Mouse (Mus musculus) heart, embryonic 14.5 days (tissue): ENCODE results near the gene Sptb. TPM values are rescaled to one million over a fixed set of nuclear protein-coding genes. Genes with fewer than 3 reads are reported as not detected.
A peak's percentile ranks its signal among the peaks of the same experiment; 100 is the strongest.

Source experiments
- ATAC-seq: fragments of 200-750 bp; cut with Nextera tagmentation; 2 replicates; pipeline ENCODE4 v1.8.0; 2017; ENCODE audit warnings: low read depth, moderate TSS enrichment; ENCODE audit not compliant: insufficient number of reproducible peaks, insufficient read depth, low FRiP score
- H3K27ac ChIP-seq, 2 experiments: fragments of 200-500 bp in 1 of 2; fragments of 300-500 bp in 1 of 2; sonication (generic) in 1 of 2; replicated peaks in 1 of 2; 2 replicates each; pipeline ENCODE4 v1.5.1; 2012 to 2014; ENCODE audit warnings: low read depth in 2 of 2, low read length in 2 of 2, control low read depth in 1 of 2, mild to moderate bottlenecking in 1 of 2, mixed read lengths in 1 of 2; ENCODE audit not compliant: control insufficient read depth in 1 of 2, insufficient read depth in 1 of 2
- H3K27me3 ChIP-seq: fragments of 300-500 bp; sonication (generic); 2 replicates; pipeline ENCODE4 v1.6.1; 2014; ENCODE audit warnings: mild to moderate bottlenecking, low read length, control low read depth; ENCODE audit not compliant: control insufficient read depth, insufficient read depth
- H3K36me3 ChIP-seq: fragments of 300-500 bp; sonication (generic); 2 replicates; pipeline ENCODE4 v1.6.1; 2014; ENCODE audit warnings: mild to moderate bottlenecking, control low read depth, low read length, mixed read lengths; ENCODE audit not compliant: control insufficient read depth, insufficient read depth
- H3K4me1 ChIP-seq, 2 experiments: fragments of 200-500 bp in 1 of 2; fragments of 300-500 bp in 1 of 2; sonication (generic) in 1 of 2; 2 replicates each; pipeline ENCODE4 v1.6.1; 2012 to 2014; ENCODE audit warnings: low read length in 2 of 2, control low read depth in 1 of 2, mixed read lengths in 1 of 2; ENCODE audit not compliant: control insufficient read depth in 2 of 2, insufficient read depth in 2 of 2
- H3K4me2 ChIP-seq: fragments of 300-500 bp; sonication (generic); 2 replicates; pipeline ENCODE4 v1.6.1; 2014; ENCODE audit warnings: mild to moderate bottlenecking, low read length
- H3K4me3 ChIP-seq, 2 experiments: fragments of 200-500 bp in 1 of 2; fragments of 300-500 bp in 1 of 2; sonication (generic) in 1 of 2; 2 replicates each; pipeline ENCODE4 v1.5.1; 2012 to 2014; ENCODE audit warnings: low read length in 2 of 2, mild to moderate bottlenecking in 2 of 2, control low read depth in 1 of 2, low read depth in 1 of 2, moderate library complexity in 1 of 2; ENCODE audit not compliant: control insufficient read depth in 1 of 2, insufficient read depth in 1 of 2
- H3K9ac ChIP-seq: fragments of 300-500 bp; sonication (generic); 2 replicates; pipeline ENCODE4 v1.6.1; 2014; ENCODE audit warnings: mild to moderate bottlenecking, low read length
- H3K9me3 ChIP-seq: fragments of 300-500 bp; sonication (generic); 2 replicates; pipeline ENCODE4 v1.6.1; 2016; ENCODE audit warnings: low read length, control low read depth; ENCODE audit not compliant: control insufficient read depth
- WGBS: fragments of 180-500 bp; shearing (Covaris S2); extraction: QIAGEN DNeasy Blood & Tissue Kit; methylation state at CpG from one replicate; pipeline ENCODE4 v1.1.7; 2014; 5-methylcytosine and 5-hydroxymethylcytosine counted together
- polyA plus RNA-seq: library from polyadenylated mRNA; unstranded; fragments of >200 nt; fragmentation: Nextera tagmentation; extraction: Ambion mirVana; gene quantifications from 2 replicates; pipeline ENCODE4 v1.2.1, GENCODE M21; 2014

Sptb gene
- polyA plus RNA-seq, 1 experiment from 2014 or later = 7.4 TPM

GRCm38 (mm10) chr12:76595830-76596229 lies 114.5 kb downstream of the Sptb start:
- no peaks in the 10 kb centered on the region for H3K9me3 ChIP-seq
- peaks cover 8 to 14% of the 10 kb centered on the region in 2 experiments; a peak in 3 of 4 replicates for H3K4me1 ChIP-seq
- no peak overlapping the region for H3K4me3 ChIP-seq
- no peak for ATAC-seq
- 0 out of 2 replicates have a peak, but pooled peaks cover 10% of the 10 kb centered on the region for H3K36me3 ChIP-seq
- no peak overlapping the region for H3K9ac ChIP-seq
- H3K27me3 ChIP-seq = no peaks in the 10 kb centered on the region
- H3K27ac ChIP-seq = no peak overlapping the region
- WGBS = 86% methylated on average over 2 of the region's 2 CpGs
- H3K4me2 ChIP-seq = no peak overlapping the region

DNA sequence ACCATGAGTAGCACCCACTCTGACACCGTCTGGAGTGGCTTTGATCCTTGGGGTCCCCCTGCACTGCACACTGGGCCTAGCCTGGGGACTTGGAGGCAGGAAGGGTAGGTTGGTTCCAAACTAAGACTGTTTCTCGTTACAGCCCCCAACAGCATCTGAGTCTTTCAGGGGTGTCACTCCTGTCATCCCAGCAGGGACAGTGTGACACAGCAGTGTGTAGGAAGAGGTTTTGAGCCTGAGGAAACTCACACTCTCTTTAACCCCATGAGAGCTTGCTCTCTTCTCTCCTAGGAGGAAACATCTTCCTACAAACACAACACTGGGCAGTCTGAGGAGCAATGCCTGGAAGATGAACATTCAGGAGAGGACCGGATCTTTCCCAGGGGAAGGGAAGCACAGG lies 115.8 kb downstream of the Sptb start:
- no peak overlapping the region for H3K27ac ChIP-seq
- H3K9me3 ChIP-seq = no peaks in the 10 kb centered on the region
- H3K4me1 ChIP-seq = peaks cover 14 to 18% of the 10 kb centered on the region in 2 experiments; a peak in 3 of 4 replicates
- 0 out of 2 replicates have a peak, but pooled peaks cover 3% of the 10 kb centered on the region for H3K36me3 ChIP-seq
- WGBS = 68% methylated on average over 3 of the region's 3 CpGs
- no peaks in the 10 kb centered on the region for H3K27me3 ChIP-seq
- H3K9ac ChIP-seq = no peak overlapping the region
- H3K4me2 ChIP-seq = no peak overlapping the region
- no peak for ATAC-seq
- H3K4me3 ChIP-seq = no peak overlapping the region

GRCm38 (mm10) chr12:76593839-76594322 lies 116.5 kb downstream of the Sptb start:
- Histone ChIP-seq H3K27me3 (no peaks in the 10 kb centered on the region), H3K36me3 (0 out of 2 replicates have a peak, but pooled peaks cover 3% of the 10 kb centered on the region), H3K4me1 (peaks cover 14 to 18% of the 10 kb centered on the region in 2 experiments; a peak in 3 of 4 replicates), H3K4me2 (no peak overlapping the region), H3K9ac (no peak overlapping the region), H3K4me3 (no peak overlapping the region), H3K9me3 (no peaks in the 10 kb centered on the region), H3K27ac (0 out of 4 replicates have a peak overlapping the region, but pooled peaks of 1 of the 2 experiments have one; percentile 7)
- ATAC-seq = 0 out of 2 replicates have a peak, but pooled peaks have one; percentile 24
- 16% methylated on average over 7 of the region's 7 CpGs for WGBS

- 84% methylated on average over 6 of the region's 6 CpGs for WGBS
- H3K9me3 ChIP-seq = no peaks in the 10 kb centered on the region
- 0 out of 2 replicates have a peak, but pooled peaks cover 3% of the 10 kb centered on the region for H3K36me3 ChIP-seq
- no peak overlapping the region for H3K4me2 ChIP-seq
- ATAC-seq = no peak
- no peak overlapping the region for H3K27ac ChIP-seq
- peaks cover 14 to 18% of the 10 kb centered on the region in 2 experiments; a peak in 3 of 4 replicates for H3K4me1 ChIP-seq
- H3K27me3 ChIP-seq = no peaks in the 10 kb centered on the region
- no peak overlapping the region for H3K4me3 ChIP-seq
- H3K9ac ChIP-seq = no peak overlapping the region
Measured at GRCm38 (mm10) chr12:76593254-76593653, 117.1 kb downstream of the Sptb start.

DNA sequence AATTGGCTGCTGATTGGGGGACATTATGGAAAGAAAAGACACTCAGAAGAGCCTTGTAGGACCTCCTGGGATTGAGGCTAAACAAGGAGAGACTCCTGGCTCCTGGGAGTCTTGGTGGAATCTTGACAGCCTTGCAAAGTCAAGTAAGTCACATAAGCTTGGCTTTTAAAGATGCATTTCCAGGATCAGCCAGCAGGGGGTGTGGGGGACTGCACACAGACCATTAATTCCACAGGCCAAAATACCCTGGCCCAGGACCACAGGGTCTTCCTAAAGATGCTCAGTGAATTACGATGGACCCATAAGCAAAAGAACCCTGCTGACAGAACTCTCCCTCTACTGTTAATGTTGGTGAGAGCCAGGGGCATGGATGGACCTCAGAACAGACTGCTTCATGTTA lies 118.1 kb downstream of the Sptb start:
- H3K27me3 ChIP-seq = no peaks in the 10 kb centered on the region
- no peak for ATAC-seq
- H3K36me3 ChIP-seq = no peaks in the 10 kb centered on the region
- no peak overlapping the region for H3K27ac ChIP-seq
- no peak overlapping the region for H3K4me2 ChIP-seq
- WGBS = 42% methylated on average over 1 of the region's 1 CpGs
- peaks cover 14 to 18% of the 10 kb centered on the region in 2 experiments; a peak in 3 of 4 replicates for H3K4me1 ChIP-seq
- no peak overlapping the region for H3K9ac ChIP-seq
- H3K4me3 ChIP-seq = no peak overlapping the region
- no peaks in the 10 kb centered on the region for H3K9me3 ChIP-seq

DNA sequence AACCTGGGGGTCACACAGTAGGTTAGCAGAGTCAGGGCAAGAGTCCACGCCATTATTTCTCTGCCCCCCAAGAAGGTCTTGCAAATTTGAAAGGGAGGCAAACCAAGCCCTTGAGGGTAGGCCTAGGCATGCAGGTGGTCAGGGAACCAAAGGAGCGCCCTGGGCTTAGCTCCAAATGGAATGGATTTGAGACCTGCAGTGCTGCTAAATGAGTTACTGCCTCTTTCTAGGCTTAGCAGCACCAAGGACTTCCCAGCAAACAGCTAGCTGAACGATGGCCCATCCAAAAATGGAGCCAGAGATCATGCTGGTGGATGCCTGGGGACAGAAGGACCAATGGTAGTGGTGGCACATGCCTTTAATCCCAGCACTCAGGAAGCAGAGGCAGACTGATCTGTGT lies 119.3 kb downstream of the Sptb start:
- H3K9me3 ChIP-seq = no peaks in the 10 kb centered on the region
- H3K27me3 ChIP-seq = no peaks in the 10 kb centered on the region
- WGBS = 56% methylated on average over 3 of the region's 3 CpGs
- peaks cover 14 to 18% of the 10 kb centered on the region in 2 experiments; a peak in 3 of 4 replicates for H3K4me1 ChIP-seq
- no peak overlapping the region for H3K27ac ChIP-seq
- ATAC-seq = no peak
- H3K4me3 ChIP-seq = no peak overlapping the region
- no peaks in the 10 kb centered on the region for H3K36me3 ChIP-seq
- no peak overlapping the region for H3K9ac ChIP-seq
- no peak overlapping the region for H3K4me2 ChIP-seq

DNA sequence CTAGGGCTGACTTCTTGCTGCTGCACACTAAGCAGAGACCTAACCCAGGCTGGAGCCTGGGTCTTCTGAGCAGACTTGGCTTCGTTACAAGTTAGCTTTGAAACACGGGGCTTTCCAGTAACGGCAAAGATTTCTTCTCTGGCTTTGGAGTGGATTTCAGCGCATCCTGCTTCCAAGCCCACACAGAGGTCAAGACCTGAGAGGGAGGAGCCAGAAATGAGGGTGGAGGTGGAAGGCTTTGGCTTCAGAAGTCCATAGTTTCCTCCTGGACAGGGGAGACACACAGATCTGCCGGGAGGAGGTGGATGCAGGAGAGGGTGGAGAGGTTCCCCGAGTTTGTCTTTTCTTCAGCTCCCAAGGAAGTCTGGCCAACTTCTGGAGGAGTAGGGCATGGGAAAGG lies 120.8 kb downstream of the Sptb start:
- no peaks in the 10 kb centered on the region for H3K36me3 ChIP-seq
- WGBS = 35% methylated on average over 6 of the region's 6 CpGs
- no peak overlapping the region for H3K4me2 ChIP-seq
- ATAC-seq = no peak
- no peaks in the 10 kb centered on the region for H3K27me3 ChIP-seq
- H3K27ac ChIP-seq = no peak overlapping the region; a peak in 1 of 4 replicates
- H3K4me1 ChIP-seq = peaks cover 14 to 15% of the 10 kb centered on the region in 2 experiments; a peak in 3 of 4 replicates
- peaks cover 4% of the 10 kb centered on the region; the same call in 1 of the 2 replicates for H3K9me3 ChIP-seq
- no peak overlapping the region for H3K9ac ChIP-seq
- H3K4me3 ChIP-seq = no peak overlapping the region

- ATAC-seq = no peak
Measured at GRCm38 (mm10) chr12:76587357-76587756, 123.0 kb downstream of the Sptb start.

More at GRCm38 (mm10) chr12:76587357-76587756, 123.0 kb downstream of the Sptb start:
- Histone ChIP-seq H3K36me3 (peaks cover 3% of the 10 kb centered on the region; the same call in 1 of the 2 replicates), H3K4me2 (no peak overlapping the region), H3K27me3 (no peaks in the 10 kb centered on the region), H3K9me3 (peaks cover 4% of the 10 kb centered on the region; the same call in 1 of the 2 replicates), H3K9ac (no peak overlapping the region), H3K4me1 (peaks cover 16 to 19% of the 10 kb centered on the region in 2 experiments), H3K27ac (no peak overlapping the region), H3K4me3 (no peak overlapping the region)
- 73% methylated on average over 11 of the region's 11 CpGs for WGBS
